ENCODE assay signal across 13 mouse cellular contexts in the genomic region with DNA sequence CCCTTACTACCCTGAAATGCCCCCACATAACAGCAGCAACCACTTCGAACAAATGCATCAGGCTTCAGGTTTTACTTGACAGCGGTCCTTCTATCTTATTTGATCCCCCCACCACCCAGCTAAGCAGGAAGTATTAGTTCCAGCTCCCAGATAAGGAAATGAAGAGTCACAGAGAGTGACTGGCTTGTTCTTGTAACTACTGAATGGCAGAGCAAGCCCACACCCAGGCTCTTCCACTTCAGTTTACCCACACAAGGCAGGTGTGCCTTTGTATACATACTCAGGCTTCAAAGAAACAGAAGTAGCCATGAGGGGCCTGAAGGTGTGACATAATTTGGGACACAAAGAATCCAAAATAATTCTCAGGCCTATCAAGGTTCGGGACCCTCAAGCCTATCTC. TPM values are rescaled to one million over a fixed set of nuclear protein-coding genes. Genes with fewer than 3 reads are reported as not detected.
DNase-seq lines count a peak whose midpoint lies in the region; ATAC-seq and TF ChIP-seq lines count a peak whose summit lies in the region.
"Had no signal": no experiment of that assay in that cellular context is flagged by ENCODE, and none has a peak within 500 bp of the region (broad histone marks: within the 10 kb centered on the region; RNA-seq: fewer than 3 reads in every experiment).

No protein-coding gene starts in this region.

- 0 out of 2 replicates have a peak overlapping the region, but pooled peaks have one; percentile 10 for H3K27ac ChIP-seq in spleen, adult 2 months (ENCODE audit: insufficient read depth, low read length)
- peak overlapping the region; percentile 74 for H3K27ac ChIP-seq in liver, embryonic 13.5 days
- no peak overlapping the region for H3K27ac ChIP-seq in midbrain, embryonic 14.5 days (replicated peaks; ENCODE audit: low read depth, low read length)
- H3K27ac ChIP-seq: embryonic facial prominence, embryonic 15.5 days had no signal

- ATAC-seq in liver, embryonic 13.5 days (ENCODE audit: low read depth): peak; percentile 55
- ATAC-seq in midbrain, embryonic 14.5 days (ENCODE audit: low FRiP score, low TSS enrichment): no peak
- ATAC-seq: forebrain, embryonic 16.5 days had no signal

- H3K9ac ChIP-seq in liver, embryonic 13.5 days: peak overlapping the region; percentile 48
- H3K9ac ChIP-seq in midbrain, embryonic 14.5 days (replicated peaks; ENCODE audit: low read length): no peak overlapping the region
- H3K9ac ChIP-seq: embryonic facial prominence, embryonic 15.5 days had no signal

- peak; percentile 85 for DNase-seq in heart, adult 11 months
- DNase-seq in heart, postnatal 10 days: no peak
- no peak for DNase-seq in spleen, adult 2 months (ENCODE audit: low read depth in 1 of 2, low spot score in 2 of 2)
- no peak for DNase-seq in spleen, postnatal 14 days (ENCODE audit: low spot score in 2 of 2)
- no peak for DNase-seq in liver, embryonic 13.5 days
- no peak for DNase-seq in midbrain, embryonic 14.5 days
- DNase-seq in frontal cortex, postnatal 36 days (ENCODE audit: low spot score in 2 of 2): no peak
- no peak for DNase-seq in ovary, postnatal 14 days (ENCODE audit: low spot score)
- DNase-seq: B cell, adult 2 months; heart, postnatal 14 days had no signal

- peaks cover 13% of the 10 kb centered on the region for H3K4me1 ChIP-seq in spleen, adult 2 months (ENCODE audit: control insufficient read depth, insufficient read depth, insufficient read length)
- H3K4me1 ChIP-seq in liver, embryonic 13.5 days (replicated peaks): peaks cover 84% of the 10 kb centered on the region
- no peaks in the 10 kb centered on the region for H3K4me1 ChIP-seq in midbrain, embryonic 14.5 days (ENCODE audit: control insufficient read depth, insufficient read depth, low read length)

- no peak for TF ChIP-seq CTCF in spleen, adult 2 months (IDR thresholded peaks at IDR 0.05; ENCODE audit: extremely low read depth, insufficient read depth, insufficient read length, insufficient replicate concordance)

- H3K9me3 ChIP-seq in liver, embryonic 13.5 days (replicated peaks): no peaks in the 10 kb centered on the region
- H3K9me3 ChIP-seq in midbrain, embryonic 14.5 days (ENCODE audit: control insufficient read depth, low read length): no peaks in the 10 kb centered on the region
- H3K9me3 ChIP-seq: embryonic facial prominence, embryonic 15.5 days had no signal

- H3K27me3 ChIP-seq in spleen, adult 2 months (ENCODE audit: control insufficient read depth, insufficient read depth, low read length): no peaks in the 10 kb centered on the region
- no peaks in the 10 kb centered on the region for H3K27me3 ChIP-seq in liver, embryonic 13.5 days
- no peaks in the 10 kb centered on the region for H3K27me3 ChIP-seq in midbrain, embryonic 14.5 days (ENCODE audit: control insufficient read depth, insufficient read depth, low read length)
- H3K27me3 ChIP-seq: embryonic facial prominence, embryonic 15.5 days had no signal

- 51% methylated on average over 3 of the region's 3 CpGs for WGBS in spleen, adult 2 months
- WGBS in liver, embryonic 13.5 days (ENCODE audit: insufficient replicate concordance): 16% methylated on average over 3 of the region's 3 CpGs
- whole genome bisulfite sequencing in midbrain, embryonic 14.5 days: 83% methylated on average over 3 of the region's 3 CpGs

- no peak for TF ChIP-seq POLR2A in spleen, adult 2 months (IDR thresholded peaks at IDR 0.05; ENCODE audit: low read depth, low read length)

- no peak overlapping the region for H3K4me3 ChIP-seq in spleen, adult 2 months (ENCODE audit: extremely low read depth, insufficient read depth, insufficient read length)
- H3K4me3 ChIP-seq in liver, embryonic 13.5 days (replicated peaks): no peak overlapping the region
- no peak overlapping the region for H3K4me3 ChIP-seq in midbrain, embryonic 14.5 days (replicated peaks; ENCODE audit: low read depth, low read length)
- H3K4me3 ChIP-seq: embryonic facial prominence, embryonic 15.5 days had no signal

- H3K4me2 ChIP-seq in liver, embryonic 13.5 days: peak overlapping the region; percentile 29
- no peak overlapping the region for H3K4me2 ChIP-seq in midbrain, embryonic 14.5 days (ENCODE audit: low read length)
- H3K4me2 ChIP-seq: midbrain, embryonic 11.5 days had no signal

- H3K36me3 ChIP-seq in spleen, adult 2 months (ENCODE audit: control insufficient read depth, insufficient read depth, low read length): no peaks in the 10 kb centered on the region
- H3K36me3 ChIP-seq in liver, embryonic 13.5 days: no peaks in the 10 kb centered on the region
- H3K36me3 ChIP-seq in midbrain, embryonic 14.5 days (ENCODE audit: control insufficient read depth, insufficient read depth, low read length): no peaks in the 10 kb centered on the region
- H3K36me3 ChIP-seq: embryonic facial prominence, embryonic 15.5 days had no signal

- intact Hi-C loops in heart, postnatal 10 days (cut with DNase I): no loop called here

RNA-seq across cellular contexts. Expression of a gene that starts 5.3 kb away (rescaled TPM):
- total RNA-seq in heart, postnatal 10 days (2021): 10 to 100 TPM in 1 of 2 experiments, 1 to 10 TPM in 1; 9.1 to 13.1 TPM
- 21.0 and 21.9 TPM in 2 replicates for polyA plus RNA-seq in spleen, adult 2 months (2012; rRNA removed)
- 1.7 and 1.9 TPM in 2 replicates for polyA plus RNA-seq in liver, embryonic 13.5 days (2015; fragmentation: Nextera tagmentation; extraction: Ambion mirVana)
- 7.1 and 7.2 TPM in 2 replicates for polyA plus RNA-seq in midbrain, embryonic 14.5 days (2014; fragmentation: Nextera tagmentation; extraction: Ambion mirVana)
